Mouse (Mus musculus) testis, adult 2 months (tissue): ENCODE data around the gene Ptprd.

ENCODE experiments used
- CTCF ChIP-seq: fragments of 200-500 bp; IDR thresholded peaks from 2 replicates; pipeline ENCODE4 v1.5.1; 2012; ENCODE audit warnings: low read depth, mild to moderate bottlenecking, inconsistent platforms, low read length, moderate library complexity; ENCODE audit not compliant: control insufficient read depth, insufficient read depth, insufficient replicate concordance
- POLR2A ChIP-seq: fragments of 200-500 bp; IDR thresholded peaks from 2 replicates; pipeline ENCODE4 v1.6.1; 2012; ENCODE audit warnings: low read depth, mild to moderate bottlenecking, inconsistent platforms, low read length, moderate library complexity; ENCODE audit not compliant: control insufficient read depth

DNA sequence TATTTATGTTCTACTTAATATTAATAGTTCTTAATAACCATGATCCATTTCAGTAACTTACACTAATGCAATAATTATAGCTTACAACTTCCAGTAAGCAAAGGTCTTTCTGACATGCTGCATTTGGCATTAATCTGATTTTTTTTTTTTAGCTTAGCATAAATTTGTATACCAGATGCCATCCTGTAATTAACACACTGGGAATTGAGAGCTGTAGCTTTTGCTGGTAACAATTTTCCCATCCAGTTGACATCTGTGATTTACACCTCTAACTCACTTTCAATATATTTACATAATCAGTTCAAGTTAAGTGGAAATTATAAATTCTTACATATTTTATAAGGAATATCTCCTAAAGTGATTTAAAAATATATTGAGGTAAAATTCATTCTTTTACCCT lies 134.3 kb downstream of the Ptprd start:
- TF ChIP-seq CTCF = no peak
- no peak for TF ChIP-seq POLR2A
